Mouse (Mus musculus) MEL (cell line): ENCODE data around the gene Osbpl11.

Source experiments
- CHD2 ChIP-seq: IDR thresholded peaks from 2 replicates; pipeline ENCODE4 v1.6.1; 2011; ENCODE audit warnings: low read length, improper control_type of control experiment
- CTCF ChIP-seq, 3 experiments: IDR thresholded peaks in 2 of 3; conservative IDR thresholded peaks in 1 of 3; 2 replicates each; pipeline ENCODE4 v1.5.1; 2011 to 2012; ENCODE audit warnings: low read length in 3 of 3, low read depth in 2 of 3, mild to moderate bottlenecking in 2 of 3, improper control_type of control experiment in 1 of 3, inconsistent platforms in 1 of 3, mixed read lengths in 1 of 3, moderate library complexity in 1 of 3; ENCODE audit not compliant: control insufficient read depth in 1 of 3, insufficient read depth in 1 of 3, poor library complexity in 1 of 3, severe bottlenecking in 1 of 3
- GABPA ChIP-seq: IDR thresholded peaks from 2 replicates; pipeline ENCODE4 v1.6.1; 2012; ENCODE audit warnings: low read depth, mild to moderate bottlenecking, inconsistent platforms, low read length, improper control_type of control experiment, moderate library complexity
- GATA1 ChIP-seq: IDR thresholded peaks from 2 replicates; pipeline ENCODE4 v1.6.1; 2011; ENCODE audit warnings: low read depth, low read length, improper control_type of control experiment
- HCFC1 ChIP-seq: IDR thresholded peaks from 2 replicates; pipeline ENCODE4 v1.6.1; 2012; ENCODE audit warnings: low read depth, mild to moderate bottlenecking, inconsistent platforms, low read length, improper control_type of control experiment, moderate library complexity
- TAL1 ChIP-seq: IDR thresholded peaks from 2 replicates; pipeline ENCODE4 v1.6.1; 2012; ENCODE audit warnings: mild to moderate bottlenecking, inconsistent platforms, low read length, moderate library complexity, mixed read lengths
- TCF12 ChIP-seq: IDR thresholded peaks from 2 replicates; pipeline ENCODE4 v1.6.1; 2014; ENCODE audit warnings: low read depth, mild to moderate bottlenecking, inconsistent platforms, low read length, improper control_type of control experiment, moderate library complexity
- ZMIZ1 ChIP-seq: IDR thresholded peaks from 2 replicates; pipeline ENCODE4 v1.6.1; 2012; ENCODE audit warnings: low read depth, mild to moderate bottlenecking, inconsistent platforms, low read length, improper control_type of control experiment, moderate library complexity

DNA sequence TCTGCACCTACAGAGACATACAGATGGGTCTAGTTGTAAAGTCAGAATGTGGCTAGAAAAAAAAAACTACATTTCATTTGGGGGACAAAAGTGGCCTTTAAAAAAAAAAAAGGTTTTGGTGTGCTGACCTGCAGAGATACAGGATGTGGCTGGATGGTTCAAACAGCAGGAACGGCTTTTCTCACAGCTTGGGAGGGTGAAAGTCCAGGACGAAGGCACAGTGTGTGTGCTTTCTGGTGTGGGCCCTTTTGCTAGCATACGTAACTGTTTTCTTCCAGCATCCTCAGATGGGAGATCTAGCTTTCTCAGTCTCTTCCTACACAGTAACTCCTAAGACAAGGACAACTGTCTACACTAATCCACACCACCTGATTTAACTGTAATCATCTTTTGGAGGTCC lies 4.1 kb upstream of the Osbpl11 start:
- no peak for TF ChIP-seq GABPA
- TF ChIP-seq ZMIZ1, result no peak
- TF ChIP-seq TCF12, result no peak
- TF ChIP-seq CTCF (IDR thresholded peaks at IDR 0.05 in 2 of 3, conservative IDR thresholded peaks at IDR 0.05 in 1 of 3; ENCODE audit: control insufficient read depth in 1 of 3, insufficient read depth in 1 of 3, low read depth in 2 of 3, low read length in 3 of 3, poor library complexity in 1 of 3, severe bottlenecking in 1 of 3), result no peak
- no peak for TF ChIP-seq CHD2
- no peak for TF ChIP-seq GATA1
- no peak for TF ChIP-seq TAL1
- TF ChIP-seq HCFC1, result no peak
